12 mouse cellular contexts compared by ENCODE assay signal in the genomic region with DNA sequence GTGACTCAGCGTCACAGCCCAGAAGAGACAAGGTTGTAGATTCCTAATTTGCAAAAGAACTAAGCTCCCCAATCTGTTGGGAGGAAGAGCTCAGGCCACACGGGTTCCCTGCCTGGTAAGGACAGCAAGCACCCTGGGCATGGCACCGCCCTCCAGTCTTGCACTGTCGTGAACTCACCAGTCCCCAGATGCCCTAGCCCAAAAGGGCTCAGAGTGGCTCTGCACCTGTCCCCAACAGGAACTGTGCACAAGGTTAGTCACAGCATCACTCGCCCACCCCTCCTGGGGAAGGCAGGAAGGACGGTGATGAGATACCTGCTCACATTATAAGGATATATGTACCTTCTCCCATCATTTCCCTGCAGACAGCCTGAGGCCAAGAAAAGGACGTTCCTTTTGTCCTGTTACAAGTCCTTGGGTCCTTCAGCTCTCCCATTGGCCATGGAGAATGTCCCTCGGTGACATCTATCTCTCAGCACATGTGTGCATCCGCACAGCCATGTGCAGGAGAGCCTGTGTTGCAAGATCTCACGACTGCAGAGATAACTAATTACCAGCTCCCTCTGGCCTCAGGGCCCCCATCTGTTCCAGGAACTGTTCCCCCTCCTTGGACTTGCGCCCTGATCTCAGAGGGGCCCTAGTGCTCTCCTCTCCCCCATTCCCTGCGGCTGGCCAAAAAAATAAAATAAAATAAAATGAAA.
DNase-seq lines count a peak whose midpoint lies in the region; ATAC-seq and TF ChIP-seq lines count a peak whose summit lies in the region.
"Had no signal": no experiment of that assay in that cellular context is flagged by ENCODE, and none has a peak within 500 bp of the region (broad histone marks: within the 10 kb centered on the region; RNA-seq: fewer than 3 reads in every experiment).

No protein-coding gene starts in this region.

- 0 out of 2 replicates have a peak overlapping the region, but pooled peaks have one; percentile 6 for H3K4me2 ChIP-seq in forebrain, embryonic 15.5 days (replicated peaks)

- H3K4me1 ChIP-seq in cerebellum, adult 2 months (ENCODE audit: control insufficient read depth, insufficient read depth, low read length) = peaks cover 12% of the 10 kb centered on the region
- peaks cover 18% of the 10 kb centered on the region for H3K4me1 ChIP-seq in forebrain, embryonic 15.5 days

- DNase-seq in cerebellum, adult 2 months = peak; percentile 38 to 47
- DNase-seq in cerebellum, adult 11 months = no peak
- peak; percentile 54 for DNase-seq in MN1 (ENCODE audit: low spot score)
- peak; percentile 40 to 52 for DNase-seq in layer of hippocampus, postnatal 14 days (ENCODE audit: low spot score in 2 of 2)
- no peak for DNase-seq in spleen, postnatal 14 days (ENCODE audit: low spot score in 2 of 2)
- no peak for DNase-seq in testis, postnatal 10 days (ENCODE audit: low spot score)
- no peak for DNase-seq in spleen, adult 12 weeks (ENCODE audit: low spot score)
- DNase-seq: heart, postnatal 10 days; lung, adult 18-20 months; thymus, postnatal 14 days had no signal

- H3K27ac ChIP-seq in cerebellum, adult 2 months (ENCODE audit: insufficient read depth, low read length) = no peak overlapping the region
- peak overlapping the region; percentile 62 for H3K27ac ChIP-seq in forebrain, embryonic 15.5 days (replicated peaks)
- H3K27ac ChIP-seq: kidney, postnatal 0 days had no signal

- no peak for TF ChIP-seq CTCF in cerebellum, adult 2 months (IDR thresholded peaks at IDR 0.05; ENCODE audit: borderline replicate concordance, insufficient read depth, low read depth, low read length)

- H3K4me3 ChIP-seq in cerebellum, adult 2 months (replicated peaks; ENCODE audit: insufficient read depth, low read depth, low read length) = no peak overlapping the region
- H3K4me3 ChIP-seq in forebrain, embryonic 15.5 days = no peak overlapping the region

- no peak for TF ChIP-seq POLR2A in cerebellum, adult 2 months (IDR thresholded peaks at IDR 0.05; ENCODE audit: borderline replicate concordance, insufficient read depth, low read length)

- H3K27me3 ChIP-seq in cerebellum, adult 2 months (ENCODE audit: control insufficient read depth, insufficient read depth, low read length) = no peaks in the 10 kb centered on the region
- no peaks in the 10 kb centered on the region for H3K27me3 ChIP-seq in forebrain, embryonic 15.5 days

- H3K9ac ChIP-seq in forebrain, embryonic 15.5 days (replicated peaks) = no peak overlapping the region

- ATAC-seq in forebrain, embryonic 15.5 days (replicated peaks) = peak; percentile 67

- peaks cover 16% of the 10 kb centered on the region for H3K36me3 ChIP-seq in forebrain, embryonic 15.5 days

- no peaks in the 10 kb centered on the region for H3K9me3 ChIP-seq in forebrain, embryonic 15.5 days

- 68% methylated on average over 12 of the region's 12 CpGs for WGBS in cerebellum, adult 2 months
- 52% methylated on average over 12 of the region's 12 CpGs for WGBS in forebrain, embryonic 15.5 days

Comparison
In these comparisons a context has a peak if more than half of its experiments do, and no peak if none do; other contexts are left out.
1. DNase-seq: peak in cerebellum, adult 2 months (2 of 2), MN1 (single experiment) and layer of hippocampus, postnatal 14 days (2 of 2); none in cerebellum, adult 11 months (single experiment), spleen, postnatal 14 days (0 of 2), testis, postnatal 10 days (single experiment) and spleen, adult 12 weeks (single experiment).